Mouse (Mus musculus): ENCODE results near the gene Gm16867.
"Not testable (repeated sequence)": the region's sequence is repeated elsewhere in the genome, so short reads cannot be mapped to it uniquely, and the experiment has no call there.

Gm16867 gene

DNA sequence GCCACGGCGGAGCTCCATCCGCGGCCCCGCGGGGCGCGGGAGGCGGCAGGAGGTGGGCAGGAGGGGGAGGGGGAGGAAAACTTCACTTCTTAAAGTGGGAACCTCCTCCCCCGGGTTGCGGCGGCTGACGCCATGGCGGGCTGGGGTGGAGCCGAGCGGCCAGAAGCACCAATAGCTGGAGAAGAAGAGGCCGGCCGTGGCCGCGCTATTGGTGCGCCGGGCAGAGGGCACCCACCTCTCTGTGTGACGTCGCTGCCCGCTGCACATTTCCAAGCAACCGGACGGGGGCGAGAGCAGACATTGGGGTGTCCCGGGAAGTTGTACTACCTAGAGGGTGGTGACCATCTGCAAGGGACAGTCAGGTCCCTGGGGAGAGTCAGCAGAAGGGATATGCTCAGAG, at the start of gene Gm16867:
TSS of gene Gm16867 (minus strand) at position 189 of the 400 bp plus-strand sequence.
- DNase-seq (ENCODE audit: low read depth, low spot score), result not testable (repeated sequence)

- not testable (repeated sequence) for DNase-seq (ENCODE audit: low read depth, low spot score)
Observed at GRCm38 (mm10) chr14:69547310-69547709, 44.1 kb upstream of the Gm16867 start.

- not testable (repeated sequence) for DNase-seq (ENCODE audit: low read depth, low spot score)
Observed at GRCm38 (mm10) chr14:69545052-69545451, 41.9 kb upstream of the Gm16867 start.

DNA sequence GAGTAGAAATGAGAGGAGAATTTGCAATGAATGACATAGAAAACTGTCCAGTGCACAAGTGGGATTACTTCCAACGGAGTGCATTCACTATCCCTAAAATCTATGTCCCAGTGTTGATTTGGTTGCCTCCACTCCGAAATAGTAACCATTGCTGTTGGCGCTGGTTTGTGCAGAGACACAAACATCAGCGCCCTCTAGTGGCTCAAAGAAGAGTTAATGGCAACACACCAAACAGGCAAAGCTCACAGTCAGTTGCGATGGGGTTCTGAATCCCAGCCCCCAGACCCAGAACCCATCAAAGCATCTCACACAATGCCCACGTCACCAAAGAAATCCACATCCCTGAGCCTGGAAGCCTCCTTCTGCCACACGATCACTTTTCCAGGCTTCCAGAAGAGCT, 40.9 kb upstream of the Gm16867 start:
- not testable (repeated sequence) for DNase-seq (ENCODE audit: low read depth, low spot score)

DNA sequence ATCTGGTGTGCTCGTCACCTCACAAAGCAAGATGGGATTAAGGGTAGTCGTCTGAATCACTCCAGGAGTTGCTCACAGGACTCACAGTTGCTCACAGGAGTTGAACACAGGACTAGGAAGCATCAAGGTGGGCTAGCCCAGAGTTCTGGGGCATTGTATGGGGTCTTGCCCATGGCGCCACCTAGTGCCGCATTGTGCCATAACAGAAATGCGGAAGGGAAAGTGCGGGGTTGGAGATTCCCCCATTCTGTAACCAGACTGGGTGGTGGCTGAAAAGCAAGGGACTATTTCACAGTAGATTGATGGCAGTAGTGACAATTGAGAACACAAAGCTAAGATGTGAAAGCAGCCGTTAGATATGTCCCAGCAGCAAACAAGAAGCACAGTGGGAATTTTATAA, 39.5 kb upstream of the Gm16867 start:
- not testable (repeated sequence) for DNase-seq (ENCODE audit: low read depth, low spot score)

GRCm38 (mm10) chr14:69540113-69540512, 37.0 kb upstream of the Gm16867 start:
- DNase-seq (ENCODE audit: low read depth, low spot score), result not testable (repeated sequence)

DNA sequence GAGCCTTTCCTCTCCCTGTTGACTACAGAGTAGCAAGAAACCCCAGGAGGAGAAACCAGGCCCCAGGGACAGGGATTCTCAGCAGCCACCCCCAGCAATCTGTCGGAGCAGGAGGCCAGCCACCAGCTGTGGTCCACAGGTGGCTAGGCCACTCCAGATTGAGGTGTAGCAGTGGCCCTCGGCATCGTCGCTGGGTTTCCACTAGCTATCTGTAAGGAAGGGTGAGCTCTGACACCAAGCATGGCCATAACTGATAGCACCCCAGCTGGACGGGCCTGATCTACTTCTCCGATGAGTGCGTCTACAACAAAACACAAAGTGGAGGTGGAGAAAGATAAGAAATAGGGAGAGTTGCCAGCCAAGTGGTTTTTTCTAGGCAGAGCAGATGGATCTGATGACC, 33.4 kb upstream of the Gm16867 start:
- DNase-seq (ENCODE audit: low read depth, low spot score), result not testable (repeated sequence)

DNA sequence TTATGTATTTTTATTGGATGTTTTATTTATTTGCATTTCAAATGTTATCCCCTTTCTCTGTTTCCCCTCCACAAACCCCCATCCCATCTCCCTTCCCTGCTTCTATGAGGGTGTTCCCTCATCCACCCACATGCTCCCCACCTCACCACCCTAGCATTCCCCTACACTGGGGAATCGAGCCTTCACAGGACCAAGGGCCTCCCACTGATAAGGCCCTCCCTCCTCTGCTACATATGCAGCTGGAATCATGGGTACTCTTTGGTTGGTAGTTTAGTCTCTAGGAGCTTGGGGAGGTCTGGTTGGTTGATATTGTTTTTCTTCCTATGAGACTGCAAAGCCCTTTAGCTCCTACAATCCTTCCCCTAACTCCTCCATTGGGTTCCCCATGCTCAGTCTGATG, 23.0 kb upstream of the Gm16867 start:
- DNase-seq (ENCODE audit: low read depth, low spot score), result not testable (repeated sequence)

DNA sequence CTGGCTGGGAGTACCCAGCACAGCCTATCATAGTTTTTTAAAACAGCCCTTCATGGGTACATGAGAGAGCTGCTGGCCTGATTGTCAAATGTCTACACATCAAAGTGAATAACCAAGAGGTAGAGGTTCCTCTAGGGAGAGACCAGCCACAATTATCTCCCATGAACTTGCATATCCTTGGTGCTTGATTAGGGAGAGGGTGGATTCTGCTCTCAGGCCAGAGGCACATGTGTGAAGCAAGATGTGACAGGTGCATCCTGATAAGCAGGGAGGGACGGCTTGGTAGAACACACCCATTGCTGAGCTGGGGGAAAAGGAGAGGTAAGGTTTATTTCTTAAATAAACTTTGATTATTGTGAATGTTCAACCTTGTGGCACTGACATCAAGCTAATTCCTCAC, 19.8 kb upstream of the Gm16867 start:
- DNase-seq (ENCODE audit: low read depth, low spot score), result not testable (repeated sequence)

GRCm38 (mm10) chr14:69520810-69521209, 17.6 kb upstream of the Gm16867 start:
- DNase-seq (ENCODE audit: low read depth, low spot score), result not testable (repeated sequence)

DNA sequence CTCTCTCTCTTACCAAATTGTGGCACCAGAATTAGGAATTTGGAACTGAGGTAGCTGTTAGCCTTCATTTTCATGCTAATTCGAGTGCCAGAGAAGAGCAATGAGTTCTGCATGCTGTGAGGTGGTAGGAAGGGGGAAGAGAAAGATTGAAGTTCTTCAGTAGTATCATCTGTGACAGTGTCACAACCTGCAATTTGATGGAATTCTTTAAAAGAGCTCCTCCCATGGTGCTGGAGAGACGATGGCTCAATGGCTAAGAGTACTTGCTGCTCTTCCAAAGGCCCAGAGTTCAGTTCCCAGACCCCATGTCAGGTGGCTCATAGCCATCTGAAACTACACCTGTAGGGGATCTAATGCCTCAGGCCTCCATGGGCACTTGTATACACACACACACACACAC, 9.3 kb upstream of the Gm16867 start, which contains the start of gene Gm27179:
TSS of gene Gm27179 (minus strand) at position 101 of the 400 bp plus-strand sequence.
- DNase-seq (ENCODE audit: low read depth, low spot score), result not testable (repeated sequence)

DNA sequence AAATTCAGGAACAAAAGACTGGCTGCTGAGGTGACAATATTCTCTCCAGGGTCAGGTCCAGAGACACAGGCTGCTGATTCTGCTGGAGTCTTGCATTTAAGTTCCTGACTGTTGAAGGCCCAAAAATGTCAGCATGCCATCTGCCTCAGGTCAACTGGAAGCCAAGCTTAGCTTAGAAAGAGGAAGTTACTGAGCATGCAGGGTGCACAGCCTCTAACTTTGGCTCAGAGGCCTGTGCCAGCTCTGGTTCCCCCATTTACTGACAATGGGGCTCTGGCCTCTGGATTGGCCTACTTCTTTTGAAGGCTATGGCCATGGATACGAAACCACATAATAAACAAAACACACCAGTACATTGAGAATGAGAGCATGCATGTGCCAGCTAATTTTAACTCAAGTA, 3.8 kb upstream of the Gm16867 start:
- not testable (repeated sequence) for DNase-seq (ENCODE audit: low read depth, low spot score)

DNA sequence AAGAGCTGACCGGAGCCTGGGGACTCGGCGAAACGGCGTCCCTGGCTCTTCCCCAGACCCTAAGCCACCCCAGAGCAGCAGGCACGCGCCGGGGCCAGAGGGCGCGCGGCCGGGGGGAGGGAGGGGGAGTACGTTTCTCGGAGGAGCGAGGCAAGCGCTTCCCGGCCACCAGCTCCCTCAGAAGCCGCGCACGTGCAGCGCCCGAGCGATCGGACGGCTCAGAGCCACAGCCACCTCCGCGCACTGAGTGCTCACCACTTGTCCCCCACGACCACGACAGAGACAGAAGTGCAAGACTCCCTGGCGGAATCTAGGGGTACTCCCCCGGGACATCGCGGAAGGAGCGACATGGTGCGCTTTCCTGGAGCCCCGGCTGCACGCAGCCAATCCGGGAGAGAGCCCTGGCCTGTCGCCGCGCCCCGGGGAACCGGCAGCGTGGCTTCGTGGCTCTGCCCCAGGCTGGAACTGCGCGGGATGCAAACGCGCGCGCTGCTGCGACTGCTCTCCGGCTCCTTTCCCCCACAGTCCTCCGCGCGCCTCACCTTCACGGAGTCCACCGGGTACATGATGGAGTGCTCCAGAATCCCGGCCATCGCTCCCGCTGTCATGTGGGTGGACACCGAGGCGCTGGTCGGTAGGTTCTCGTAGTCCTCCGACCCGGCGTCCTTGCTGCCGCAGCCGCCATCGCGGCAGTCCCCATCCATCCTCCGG, 567 bp downstream of the Gm16867 start:
- DNase-seq (ENCODE audit: low read depth, low spot score), result not testable (repeated sequence)

- DNase-seq (ENCODE audit: low read depth, low spot score), result not testable (repeated sequence)
Observed at GRCm38 (mm10) chr14:69496259-69496658, 6.9 kb downstream of the Gm16867 start.

GRCm38 (mm10) chr14:69494946-69495345, 8.2 kb downstream of the Gm16867 start:
- not testable (repeated sequence) for DNase-seq (ENCODE audit: low read depth, low spot score)

GRCm38 (mm10) chr14:69494522-69494921, 8.6 kb downstream of the Gm16867 start:
- DNase-seq (ENCODE audit: low read depth, low spot score), result not testable (repeated sequence)

- not testable (repeated sequence) for DNase-seq (ENCODE audit: low read depth, low spot score)
Observed at GRCm38 (mm10) chr14:69488001-69488400, 15.2 kb downstream of the Gm16867 start.

- not testable (repeated sequence) for DNase-seq (ENCODE audit: low read depth, low spot score)
Observed at GRCm38 (mm10) chr14:69485466-69486135, 17.6 kb downstream of the Gm16867 start.

DNA sequence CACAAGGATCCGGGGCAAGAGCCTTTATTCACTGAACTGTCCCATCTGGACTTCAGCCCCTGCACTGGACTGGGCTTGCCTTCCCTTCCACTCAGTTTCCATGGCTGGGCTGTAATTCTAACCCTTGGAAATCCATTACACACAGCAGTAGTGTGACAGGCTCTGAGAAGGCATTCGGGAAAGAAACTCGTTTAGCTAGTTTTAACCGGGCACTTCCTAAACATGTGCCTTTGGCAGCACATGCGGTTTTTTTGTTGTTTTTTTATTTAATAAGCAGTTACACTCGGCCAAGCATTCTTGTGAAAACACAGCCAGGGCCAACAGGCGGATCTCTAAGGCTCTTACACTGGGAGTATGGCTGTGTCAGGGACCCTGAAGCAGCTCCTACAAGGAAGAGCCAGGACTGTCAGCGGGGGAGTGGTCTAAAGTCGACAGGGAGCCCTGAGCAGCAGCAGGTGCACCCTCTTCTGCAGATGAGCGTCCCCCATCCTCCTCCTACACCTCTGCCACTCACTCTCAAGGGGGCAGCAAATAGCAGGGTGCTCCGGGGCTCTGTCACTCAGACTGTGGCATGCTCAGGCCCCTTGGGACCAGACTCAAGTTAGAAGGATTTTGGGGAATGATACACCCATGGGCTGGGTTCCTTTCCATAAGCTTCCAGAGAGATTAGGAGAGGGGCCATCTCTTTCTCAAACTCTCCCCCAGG, 29.1 kb downstream of the Gm16867 start:
- not testable (repeated sequence) for DNase-seq (ENCODE audit: low read depth, low spot score)

DNA sequence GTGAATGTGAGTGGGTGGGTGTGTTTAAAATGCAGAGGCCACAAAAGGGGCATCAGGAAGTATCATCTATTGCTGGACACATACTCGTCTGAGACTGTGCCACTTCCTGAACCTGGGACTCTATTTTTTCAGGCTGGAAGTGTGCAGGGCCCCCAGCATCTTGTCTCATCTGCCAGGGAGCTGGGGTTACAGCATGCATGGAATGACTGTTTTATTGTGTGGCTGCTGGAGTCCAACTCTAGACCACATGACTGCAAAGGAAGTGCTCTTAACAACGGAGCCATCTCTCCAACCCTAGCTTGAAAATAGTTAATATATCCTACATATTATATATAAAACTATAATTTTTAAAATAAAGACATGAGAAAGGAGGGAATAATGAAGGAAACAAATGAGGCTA, 29.8 kb downstream of the Gm16867 start:
- DNase-seq (ENCODE audit: low read depth, low spot score), result not testable (repeated sequence)

- not testable (repeated sequence) for DNase-seq (ENCODE audit: low read depth, low spot score)
Observed at GRCm38 (mm10) chr14:69470122-69470708, 32.9 kb downstream of the Gm16867 start.
